8 mouse cellular contexts compared by ENCODE assay signal in the genomic region with DNA sequence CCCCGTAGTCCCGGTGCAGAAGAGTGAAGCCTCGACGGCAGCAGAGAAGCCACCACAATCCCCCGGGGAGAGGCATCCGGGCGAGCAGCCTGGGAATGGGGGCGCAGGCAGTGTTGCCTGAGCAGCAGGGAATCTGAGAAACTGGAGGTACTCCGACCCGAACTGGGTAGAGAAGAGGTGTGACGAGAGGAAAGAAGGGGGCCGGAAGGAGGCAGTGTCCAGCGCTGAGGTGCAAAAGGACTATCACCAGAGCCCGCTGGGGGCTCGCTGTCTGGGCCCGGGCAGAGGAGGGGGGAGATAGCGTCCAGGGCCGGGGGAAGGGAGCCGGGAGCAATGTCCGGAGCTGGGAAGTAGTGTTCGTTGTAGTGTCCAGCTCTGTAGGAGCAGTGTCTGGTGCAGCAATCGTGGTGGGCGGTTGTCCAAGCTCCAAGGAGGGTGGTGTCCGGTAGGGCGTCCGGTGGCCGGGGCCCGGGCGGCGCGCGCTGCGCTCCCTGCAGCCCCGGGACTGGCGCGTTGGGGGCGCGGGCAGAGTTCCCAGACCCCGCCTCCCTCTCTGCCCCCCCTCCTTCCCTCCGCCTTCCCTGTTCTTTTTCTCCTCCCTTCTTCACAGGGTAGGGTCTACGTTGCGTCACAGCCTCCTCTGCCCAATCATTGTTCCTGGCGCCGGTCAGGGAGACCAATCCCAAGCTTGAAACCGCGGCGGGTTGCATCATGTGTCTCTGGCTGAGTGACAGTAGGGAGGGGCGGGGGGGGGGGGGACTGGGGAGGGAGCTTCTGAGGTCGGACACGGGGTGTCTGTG. TPM values are rescaled to one million over a fixed set of nuclear protein-coding genes. Genes with fewer than 3 reads are reported as not detected.
DNase-seq lines count a peak whose midpoint lies in the region; ATAC-seq and TF ChIP-seq lines count a peak whose summit lies in the region.

Gene Plekhh3, minus strand, starts transcription at position 541 of the 800 bp plus-strand sequence.

- H3K4me1 ChIP-seq in erythroblast, embryonic 14.5 days (ENCODE audit: control insufficient read depth), result peaks cover 35% of the 10 kb centered on the region
- H3K4me1 ChIP-seq in embryonic facial prominence, embryonic 10.5 days, result peaks cover 81% of the 10 kb centered on the region
- peaks cover 26% of the 10 kb centered on the region; the same call in 1 of the 2 replicates for H3K4me1 ChIP-seq in kidney, adult 2 months (ENCODE audit: control insufficient read depth, insufficient read depth, low read length)
- H3K4me1 ChIP-seq in limb, embryonic 12.5 days (replicated peaks), result peaks cover 56% of the 10 kb centered on the region
- H3K4me1 ChIP-seq in midbrain, embryonic 15.5 days, result peaks cover 68% of the 10 kb centered on the region

- H3K4me3 ChIP-seq in erythroblast, embryonic 14.5 days (replicated peaks), result peak within 1 kb of the TSS; percentile 60
- peak within 1 kb of the TSS; percentile 68 for H3K4me3 ChIP-seq in embryonic facial prominence, embryonic 10.5 days
- peak within 1 kb of the TSS; percentile 91 for H3K4me3 ChIP-seq in kidney, adult 2 months (ENCODE audit: insufficient read depth, low read depth, low read length)
- peak within 1 kb of the TSS; percentile 66 for H3K4me3 ChIP-seq in limb, embryonic 12.5 days (replicated peaks)
- H3K4me3 ChIP-seq in midbrain, embryonic 15.5 days, result peak within 1 kb of the TSS; percentile 84

- H3K4me2 ChIP-seq in limb, embryonic 12.5 days, result peak within 1 kb of the TSS; percentile 84
- H3K4me2 ChIP-seq in midbrain, embryonic 15.5 days, result peak within 1 kb of the TSS; percentile 88

- peaks cover 100% of the 10 kb centered on the region for H3K27me3 ChIP-seq in erythroblast, embryonic 14.5 days (ENCODE audit: control insufficient read depth)
- H3K27me3 ChIP-seq in embryonic facial prominence, embryonic 10.5 days (replicated peaks; ENCODE audit: low read depth, poor library complexity, severe bottlenecking), result peaks cover 85% of the 10 kb centered on the region
- H3K27me3 ChIP-seq in kidney, adult 2 months (replicated peaks; ENCODE audit: control insufficient read depth, insufficient read depth, low read length), result no peaks in the 10 kb centered on the region
- peaks cover 87% of the 10 kb centered on the region for H3K27me3 ChIP-seq in limb, embryonic 12.5 days
- peaks cover 38% of the 10 kb centered on the region for H3K27me3 ChIP-seq in midbrain, embryonic 15.5 days (replicated peaks)

- WGBS in embryonic facial prominence, embryonic 10.5 days, result under 1% methylated on average over 50 of the region's 50 CpGs
- 1% methylated on average over 49 of the region's 50 CpGs for WGBS in kidney, adult 2 months
- under 1% methylated on average over 46 of the region's 50 CpGs for WGBS in limb, embryonic 12.5 days
- under 1% methylated on average over 47 of the region's 50 CpGs for WGBS in midbrain, embryonic 15.5 days

- no peak for TF ChIP-seq POLR2A in kidney, adult 2 months (IDR thresholded peaks at IDR 0.05; ENCODE audit: low read depth, low read length)

- DNase-seq in embryonic facial prominence, embryonic 10.5 days (ENCODE audit: low spot score), result peak; percentile 98
- peak; percentile 93 to 98 for DNase-seq in heart, adult 18-20 months
- peak; percentile 98 for DNase-seq in kidney, adult 2 months
- peak; percentile 89 to 91 for DNase-seq in spleen, postnatal 36 days (ENCODE audit: low spot score in 2 of 2)

- H3K36me3 ChIP-seq in erythroblast, embryonic 14.5 days (ENCODE audit: control insufficient read depth), result peaks cover 5% of the 10 kb centered on the region; the same call in 1 of the 2 replicates
- peaks cover 13% of the 10 kb centered on the region for H3K36me3 ChIP-seq in embryonic facial prominence, embryonic 10.5 days (replicated peaks)
- peaks cover 2% of the 10 kb centered on the region; the same call in 1 of the 2 replicates for H3K36me3 ChIP-seq in kidney, adult 2 months (ENCODE audit: control insufficient read depth, insufficient read depth, low read length)
- peaks cover 6% of the 10 kb centered on the region; the same call in 1 of the 2 replicates for H3K36me3 ChIP-seq in limb, embryonic 12.5 days
- peaks cover 5% of the 10 kb centered on the region; the same call in 1 of the 2 replicates for H3K36me3 ChIP-seq in midbrain, embryonic 15.5 days (replicated peaks)

- ATAC-seq in erythroblast, adult 5-6 weeks (replicated peaks; ENCODE audit: low FRiP score, poor library complexity, severe bottlenecking), result no peak
- peak; percentile 94 for ATAC-seq in limb, embryonic 12.5 days (ENCODE audit: insufficient number of reproducible peaks, insufficient read depth, low FRiP score, low TSS enrichment, low read depth)
- peak; percentile 96 for ATAC-seq in midbrain, embryonic 15.5 days (replicated peaks)

- TF ChIP-seq CTCF in kidney, adult 2 months (conservative IDR thresholded peaks at IDR 0.05; ENCODE audit: insufficient read depth, insufficient read length, low read depth, low read length), result 0 out of 2 replicates have a peak, but pooled peaks have one; percentile 2

- peak within 1 kb of the TSS; percentile 70 for H3K27ac ChIP-seq in embryonic facial prominence, embryonic 10.5 days (replicated peaks)
- peak within 1 kb of the TSS; percentile 86 for H3K27ac ChIP-seq in kidney, adult 2 months (ENCODE audit: insufficient read depth, low read depth, low read length)
- H3K27ac ChIP-seq in limb, embryonic 12.5 days, result 0 out of 2 replicates have a peak within 1 kb of the TSS, but pooled peaks have one; percentile 56
- H3K27ac ChIP-seq in midbrain, embryonic 15.5 days, result peak within 1 kb of the TSS; percentile 83

- peak within 1 kb of the TSS; percentile 67 for H3K9ac ChIP-seq in limb, embryonic 12.5 days (replicated peaks)
- peak within 1 kb of the TSS; percentile 64 for H3K9ac ChIP-seq in midbrain, embryonic 15.5 days

- peaks cover 16% of the 10 kb centered on the region; the same call in 1 of the 2 replicates for H3K9me3 ChIP-seq in erythroblast, embryonic 14.5 days (ENCODE audit: control insufficient read depth, low read length)
- H3K9me3 ChIP-seq in embryonic facial prominence, embryonic 10.5 days, result no peaks in the 10 kb centered on the region
- no peaks in the 10 kb centered on the region for H3K9me3 ChIP-seq in limb, embryonic 12.5 days
- H3K9me3 ChIP-seq in midbrain, embryonic 15.5 days, result no peaks in the 10 kb centered on the region

RNA-seq across cellular contexts. Expression of gene Plekhh3, which starts in this region (rescaled TPM):
- polyA plus RNA-seq in erythroblast, embryonic 14.5 days (2012), result 0.15 and 0.21 TPM in 2 replicates
- total RNA-seq in erythroblast, adult 5-6 weeks (2015; ENCODE audit: low replicate concordance), result not detected in 2 replicates
- 1.1 TPM in 1 of 2 replicates, not detected in the other for total RNA-seq in erythroblast, adult 5-6 weeks (2017; ENCODE audit: low replicate concordance)
- polyA plus RNA-seq in embryonic facial prominence, embryonic 10.5 days (2016; fragmentation: Nextera tagmentation; extraction: Ambion mirVana), result 3.7 and 4.0 TPM in 2 replicates
- 10 to 100 TPM; 12.6 to 12.8 TPM for total RNA-seq in heart, adult 18-20 months (2021)
- 19.3 and 22.7 TPM in 2 replicates for polyA plus RNA-seq in kidney, adult 2 months (2012; rRNA removed)
- 5.3 and 7.0 TPM in 2 replicates for polyA plus RNA-seq in limb, embryonic 12.5 days (2016; fragmentation: Nextera tagmentation; extraction: Ambion mirVana)
- 8.5 and 9.9 TPM in 2 replicates for polyA plus RNA-seq in midbrain, embryonic 15.5 days (2015; fragmentation: Nextera tagmentation; extraction: Ambion mirVana)

Comparison
In these comparisons a context has a peak if more than half of its experiments do, and no peak if none do; other contexts are left out.
1. RNA of gene Plekhh3 (total RNA-seq): 12.6 to 12.8 TPM in heart, adult 18-20 months; 1.1 TPM in erythroblast, adult 5-6 weeks; every median in the first group is over 4 times any median in the second.
2. Peak in every context shown above with its lines, with median percentiles within 50 percentile points of each other: H3K4me3 ChIP-seq, DNase-seq and H3K27ac ChIP-seq.